Mouse (Mus musculus) liver, postnatal 0 days (tissue): ENCODE results near the gene Rac3.

Experiments used
- CTCF ChIP-seq: sonication (generic); IDR thresholded peaks from 2 replicates; pipeline ENCODE4 v1.5.1; 2016; ENCODE audit warnings: antibody characterized with exemption, low read depth
- EP300 ChIP-seq: IDR thresholded peaks from 2 replicates; pipeline ENCODE4 v1.6.1; 2016; ENCODE audit warnings: antibody characterized with exemption, low read depth, mild to moderate bottlenecking

GRCm38 (mm10) chr11:120711980-120712604 is 9.2 kb upstream of the Rac3 start:
- TF ChIP-seq CTCF (no peak), EP300 (no peak)
